Mouse (Mus musculus): ENCODE results near the gene Rhag.

Gene Rhag

DNA sequence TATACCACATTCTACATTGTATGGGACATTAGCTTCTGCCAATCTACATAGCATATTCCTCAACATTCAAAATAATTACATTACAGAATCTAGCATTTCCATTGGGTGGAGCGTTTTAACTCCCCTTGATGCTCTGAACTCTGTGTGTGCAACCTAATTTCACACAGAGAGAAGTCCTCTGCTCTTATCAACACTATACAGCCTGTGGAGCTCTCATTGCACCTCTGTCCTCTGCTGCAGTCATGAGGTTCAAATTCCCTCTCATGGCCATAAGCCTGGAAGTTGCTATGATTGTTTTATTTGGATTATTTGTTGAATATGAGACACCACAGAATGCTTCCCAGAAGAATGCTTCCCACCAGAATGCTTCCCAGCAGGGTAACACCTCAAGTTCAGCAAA lies at the start of gene Rhag:
Gene Rhag (plus strand): TSS at position 193 of the 400 bp plus-strand sequence.
- DNase-seq (ENCODE audit: low read depth, low spot score): no peak

GRCm38 (mm10) chr17:40763662-40764061 lies 47.3 kb upstream of the Rhag start:
- DNase-seq (ENCODE audit: low read depth, low spot score): peak; percentile 7

DNA sequence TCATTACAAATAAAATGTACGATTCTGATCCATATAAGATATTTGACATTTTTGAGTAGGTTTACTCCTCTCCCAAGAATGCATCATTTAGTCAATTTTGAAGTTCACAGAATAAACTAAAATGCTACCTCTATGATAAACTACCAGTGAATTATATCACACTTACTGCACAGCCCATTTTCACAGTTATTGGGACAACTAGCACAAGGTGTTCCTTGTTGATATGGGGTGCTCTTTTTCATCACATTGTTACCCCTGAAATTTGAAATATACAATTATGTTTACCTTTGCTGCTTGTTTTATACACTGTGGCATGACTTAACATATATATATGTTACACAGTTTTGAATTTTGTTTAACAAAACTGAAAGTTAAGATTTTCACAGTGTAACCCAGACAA lies 43.8 kb upstream of the Rhag start:
- DNase-seq (ENCODE audit: low read depth, low spot score): no peak

DNA sequence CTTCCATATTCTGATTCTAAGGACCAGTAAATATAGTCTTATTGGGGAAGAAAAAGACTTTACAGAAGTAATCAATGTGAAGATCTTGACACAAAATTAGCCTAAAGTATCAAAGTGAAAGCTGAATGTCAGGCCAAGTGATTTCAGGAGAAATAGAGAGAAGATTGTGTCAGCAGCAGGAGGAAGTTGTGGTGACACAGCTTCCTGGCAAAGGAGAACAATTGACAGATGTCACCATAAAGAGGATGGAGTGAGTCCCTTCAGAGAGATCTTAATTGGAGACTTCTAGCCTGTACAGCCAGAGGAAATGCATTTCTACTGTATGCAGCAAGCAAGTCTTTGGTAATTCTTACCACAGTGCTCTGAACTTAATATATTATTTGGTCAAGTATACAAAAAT lies 21.0 kb upstream of the Rhag start:
- peak; percentile 4 for DNase-seq (ENCODE audit: low read depth, low spot score)

DNA sequence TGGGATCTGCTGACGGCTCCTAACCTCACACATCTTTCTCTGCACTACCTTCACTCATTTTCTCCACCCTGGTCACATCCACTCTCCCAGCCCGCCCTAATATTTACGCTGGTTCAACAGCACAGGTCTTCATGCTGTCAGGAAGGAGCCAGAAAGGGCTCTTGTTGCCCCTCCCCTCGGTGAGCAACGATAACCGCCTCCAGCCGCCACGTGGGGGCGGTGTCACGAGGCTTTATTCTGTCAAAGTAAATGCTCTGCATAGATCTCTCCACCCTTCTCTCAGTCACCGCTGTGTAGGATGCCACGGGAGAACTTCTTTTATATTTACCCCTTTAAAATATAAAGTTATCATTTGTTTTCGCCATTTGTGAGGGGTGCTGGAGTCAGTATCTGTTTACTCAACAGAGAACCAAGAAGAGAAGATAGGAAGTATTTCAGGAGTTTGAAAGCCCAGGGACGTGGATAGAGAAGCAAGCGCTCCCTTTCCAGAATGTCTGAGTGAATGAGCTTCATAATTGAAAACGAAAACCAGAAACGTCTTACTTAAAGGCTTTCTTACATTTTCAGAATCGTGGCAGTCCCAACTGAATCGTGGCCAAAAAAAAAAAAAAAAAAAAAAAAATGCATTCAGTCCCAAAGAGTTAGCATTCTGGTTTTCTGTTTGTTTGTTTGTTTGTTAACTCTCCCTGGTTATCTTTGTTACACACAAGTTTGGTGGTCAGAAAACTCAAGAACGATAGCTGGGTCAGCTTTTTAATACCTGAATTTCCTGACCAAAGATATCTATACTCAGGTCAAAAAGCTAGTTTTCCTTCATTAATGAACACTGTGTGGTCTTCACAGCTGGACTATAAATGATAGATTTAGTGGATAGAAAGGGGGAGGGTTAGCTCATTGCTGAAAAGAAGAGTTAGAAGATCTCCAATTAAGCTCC lies 16.7 kb upstream of the Rhag start:
- peak; percentile 12 for DNase-seq (ENCODE audit: low read depth, low spot score)

- DNase-seq (ENCODE audit: low read depth, low spot score): no peak
Observed at GRCm38 (mm10) chr17:40802707-40803340, 8.1 kb upstream of the Rhag start.

DNA sequence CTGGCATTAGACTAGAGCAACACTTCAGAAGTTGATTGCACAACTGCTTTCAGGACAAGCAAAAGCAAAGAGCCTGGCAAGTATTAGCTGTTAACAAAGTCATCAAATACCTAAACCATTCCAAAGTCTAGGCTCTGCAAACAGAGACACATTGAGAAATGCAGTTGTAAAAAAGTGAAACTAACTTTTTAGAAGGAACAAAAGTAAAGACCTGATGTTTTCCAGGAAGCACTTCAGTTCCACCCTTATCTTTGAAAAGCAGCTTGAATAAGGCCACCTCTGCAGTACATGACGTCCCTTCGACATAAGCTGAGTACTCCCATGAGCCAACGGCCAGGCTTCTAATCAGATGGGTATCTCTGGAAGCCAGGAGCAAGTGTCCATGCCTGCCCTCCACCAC lies 4.4 kb upstream of the Rhag start:
- no peak for DNase-seq (ENCODE audit: low read depth, low spot score)

DNA sequence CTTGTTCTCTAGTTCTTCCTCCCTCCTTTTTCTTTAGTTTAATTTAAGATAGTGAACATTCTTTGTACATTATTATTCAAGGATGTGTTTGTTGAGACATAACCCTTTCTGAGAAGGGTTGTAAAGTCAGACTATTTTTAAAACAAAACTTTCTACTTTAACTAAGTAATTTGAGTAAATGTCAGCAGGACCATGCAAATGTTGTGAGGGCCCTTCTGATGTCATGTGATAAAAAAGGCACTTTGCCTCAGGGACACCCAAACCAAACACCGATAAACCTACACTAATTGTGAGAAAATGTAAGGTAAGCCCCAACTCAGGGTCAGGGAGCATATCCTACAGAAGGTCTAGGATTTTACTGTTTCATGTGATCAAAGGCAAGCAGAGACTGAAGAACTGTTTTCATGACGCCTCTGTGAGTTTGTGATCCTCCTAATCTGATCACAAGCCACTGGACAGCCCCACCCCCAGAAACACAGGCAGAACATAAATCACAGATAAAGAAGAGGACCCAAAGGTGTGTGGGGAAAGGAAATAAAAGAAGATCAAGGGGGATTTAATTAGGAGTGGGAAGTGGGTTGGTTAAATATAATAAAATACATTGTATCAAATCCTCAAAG lies 3.9 kb upstream of the Rhag start, which contains the start of gene Crisp2:
Gene Crisp2 (minus strand): TSS at position 51 of the 620 bp plus-strand sequence.
- DNase-seq (ENCODE audit: low read depth, low spot score): no peak

DNA sequence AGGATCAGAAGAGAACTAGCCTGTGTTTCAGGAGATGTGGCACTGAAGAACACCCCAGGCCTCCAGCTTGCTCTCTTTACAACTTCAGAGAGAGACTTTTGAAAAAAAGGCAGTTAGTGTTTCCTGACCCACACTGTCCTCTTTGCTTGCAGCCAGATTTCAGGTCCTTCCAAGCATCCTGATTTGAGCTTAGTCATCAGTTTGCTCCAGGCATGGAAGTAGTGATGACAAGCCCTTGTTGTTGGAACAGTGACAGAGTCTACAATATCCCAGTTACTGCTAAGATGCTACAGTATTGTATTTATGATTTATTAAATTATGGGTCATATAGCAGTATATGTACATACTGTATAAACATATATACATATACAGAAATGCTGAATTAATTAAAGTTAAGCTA lies 2.9 kb upstream of the Rhag start:
- DNase-seq (ENCODE audit: low read depth, low spot score): no peak

- no peak for DNase-seq (ENCODE audit: low read depth, low spot score)
Observed at GRCm38 (mm10) chr17:40811560-40811959, 634 bp downstream of the Rhag start.

DNA sequence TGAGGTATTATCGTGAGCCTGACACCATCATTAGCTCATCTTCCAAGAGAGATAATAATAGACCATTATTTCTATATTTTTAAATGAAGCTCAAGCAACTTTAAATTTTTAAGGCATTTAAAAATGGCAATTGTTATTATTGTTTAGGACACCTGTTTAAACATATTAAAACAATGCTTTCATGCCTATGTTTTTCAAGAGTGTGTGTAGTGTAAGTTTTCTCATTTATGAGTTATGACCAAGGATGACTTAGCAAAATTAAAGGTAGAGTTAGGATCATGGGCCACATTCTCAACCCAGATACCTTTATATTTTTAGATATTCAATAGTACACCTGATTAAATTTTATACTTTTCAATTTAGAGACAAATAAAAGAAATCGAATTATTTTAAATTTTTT lies 1.3 kb downstream of the Rhag start:
- DNase-seq (ENCODE audit: low read depth, low spot score): no peak

DNA sequence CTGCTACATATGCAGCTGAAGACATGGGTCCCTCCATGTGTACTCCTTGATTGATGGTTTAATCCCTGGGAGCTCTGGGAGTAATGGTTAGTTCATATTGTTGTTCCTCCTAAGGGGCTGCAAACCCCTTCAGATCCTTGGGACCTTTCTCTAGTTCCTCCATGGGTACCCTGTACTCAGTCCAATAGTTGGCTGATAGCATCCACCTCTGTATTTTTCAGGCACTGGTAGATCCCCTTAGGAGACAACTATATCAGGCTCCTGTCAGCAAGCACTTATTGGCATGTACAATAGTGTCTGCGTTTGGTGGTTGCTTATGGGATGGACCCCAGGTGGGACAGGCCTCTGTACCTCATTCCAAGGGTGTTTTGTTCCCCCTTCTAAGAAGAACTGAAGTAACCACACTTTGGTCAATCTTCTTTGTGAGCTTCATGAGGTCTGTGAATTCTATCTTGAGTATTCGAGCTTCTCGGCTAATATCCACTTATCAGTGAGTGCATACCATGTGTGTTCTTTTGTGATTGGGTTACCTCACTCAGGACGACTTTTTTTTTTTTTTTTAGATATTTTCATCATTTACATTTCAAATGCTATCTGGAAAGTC lies 6.5 kb downstream of the Rhag start:
- no peak for DNase-seq (ENCODE audit: low read depth, low spot score)

DNA sequence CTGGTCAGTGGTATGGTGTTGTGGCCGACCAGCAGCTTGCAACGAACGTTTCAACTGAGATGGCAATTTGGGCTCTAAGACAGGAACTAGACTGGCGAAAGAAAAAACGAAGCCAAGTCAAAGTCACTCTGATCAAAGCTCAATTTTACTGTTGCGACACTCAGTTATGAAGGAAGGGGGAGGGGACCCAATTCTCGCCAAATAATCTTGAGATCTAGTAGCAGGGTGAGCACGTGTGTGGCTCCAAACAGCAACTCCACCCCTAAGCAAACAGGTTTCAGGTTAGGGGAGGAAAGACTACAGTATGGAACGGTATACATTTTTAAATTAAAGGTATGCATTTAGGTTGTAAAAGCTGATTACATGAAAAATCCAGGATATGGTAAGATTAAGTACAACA lies 10.6 kb downstream of the Rhag start:
- no peak for DNase-seq (ENCODE audit: low read depth, low spot score)

- no peak for DNase-seq (ENCODE audit: low read depth, low spot score)
Observed at GRCm38 (mm10) chr17:40823817-40824216, 12.9 kb downstream of the Rhag start.

DNA sequence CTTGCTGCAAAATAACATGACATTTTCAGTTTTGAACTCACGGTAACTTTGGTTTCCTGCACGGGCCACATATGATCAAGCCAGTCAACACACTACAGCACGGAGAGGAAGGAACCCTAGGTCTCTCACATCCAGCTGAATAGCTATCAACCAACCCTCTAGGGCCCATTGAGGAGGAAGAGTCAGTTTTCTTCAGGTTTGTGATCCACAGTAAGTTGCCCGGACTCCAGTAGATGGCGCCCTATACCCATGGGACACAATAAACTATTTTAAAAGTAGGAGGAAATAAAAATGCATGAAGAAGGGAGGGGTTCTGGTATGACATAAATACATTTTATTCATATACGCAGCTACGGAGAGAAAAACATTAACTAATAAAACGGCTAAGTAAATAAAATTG lies 13.6 kb downstream of the Rhag start:
- peak; percentile 27 for DNase-seq (ENCODE audit: low read depth, low spot score)

- no peak for DNase-seq (ENCODE audit: low read depth, low spot score)
Observed at GRCm38 (mm10) chr17:40831870-40832269, 20.9 kb downstream of the Rhag start.

- DNase-seq (ENCODE audit: low read depth, low spot score): no peak
Observed at GRCm38 (mm10) chr17:40837308-40837707, 26.4 kb downstream of the Rhag start.

DNA sequence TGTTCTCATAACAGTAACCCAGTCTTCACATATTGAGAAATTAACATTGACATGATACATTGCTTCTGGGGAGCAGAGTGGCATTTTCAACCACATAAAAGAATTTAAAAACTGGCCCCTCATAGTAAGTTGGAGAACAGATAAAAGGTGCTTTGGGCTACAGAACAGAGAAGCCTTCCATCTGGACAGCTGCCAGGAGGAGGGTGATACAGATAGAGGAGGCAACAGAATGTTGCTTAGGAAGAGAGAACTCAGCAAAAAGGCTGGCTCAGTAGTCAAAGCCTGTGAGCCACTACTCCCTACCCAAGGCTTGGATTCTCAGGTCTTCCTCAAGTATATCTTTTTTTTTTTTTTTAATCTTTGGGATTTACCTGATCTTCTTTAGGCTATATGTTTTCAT lies 44.1 kb downstream of the Rhag start:
- DNase-seq (ENCODE audit: low read depth, low spot score): no peak

- DNase-seq (ENCODE audit: low read depth, low spot score): no peak
Observed at GRCm38 (mm10) chr17:40868952-40869747, 58.2 kb downstream of the Rhag start.

- no peak for DNase-seq (ENCODE audit: low read depth, low spot score)
Observed at GRCm38 (mm10) chr17:40872626-40873025, 61.7 kb downstream of the Rhag start.

DNA sequence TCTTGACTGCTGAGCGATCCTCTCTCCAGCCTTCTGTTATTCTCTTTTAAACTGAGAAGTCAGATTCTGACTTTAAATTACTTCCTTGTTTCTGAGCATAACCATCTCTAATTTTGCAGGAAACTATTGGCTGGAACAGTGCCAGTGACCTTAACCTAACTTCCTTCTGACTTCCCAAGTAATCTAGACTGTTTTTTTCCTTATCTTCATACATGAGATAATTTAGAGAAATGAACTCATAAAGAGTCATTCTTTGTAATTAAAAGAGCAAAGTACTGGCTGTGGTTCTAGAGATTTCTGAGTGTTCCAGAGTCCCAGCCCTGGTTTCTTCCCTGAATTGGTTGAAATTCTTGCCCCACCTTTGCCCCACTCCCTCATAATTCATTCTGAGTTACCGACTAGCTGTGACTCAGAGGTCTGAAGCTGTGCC lies 62.7 kb downstream of the Rhag start:
- DNase-seq (ENCODE audit: low read depth, low spot score): no peak
